Mouse (Mus musculus): Measurements from ENCODE around the gene Mthfsl.
"Not testable (repeated sequence)": the region's sequence is repeated elsewhere in the genome, so short reads cannot be mapped to it uniquely, and the experiment has no call there.

Gene Mthfsl

DNA sequence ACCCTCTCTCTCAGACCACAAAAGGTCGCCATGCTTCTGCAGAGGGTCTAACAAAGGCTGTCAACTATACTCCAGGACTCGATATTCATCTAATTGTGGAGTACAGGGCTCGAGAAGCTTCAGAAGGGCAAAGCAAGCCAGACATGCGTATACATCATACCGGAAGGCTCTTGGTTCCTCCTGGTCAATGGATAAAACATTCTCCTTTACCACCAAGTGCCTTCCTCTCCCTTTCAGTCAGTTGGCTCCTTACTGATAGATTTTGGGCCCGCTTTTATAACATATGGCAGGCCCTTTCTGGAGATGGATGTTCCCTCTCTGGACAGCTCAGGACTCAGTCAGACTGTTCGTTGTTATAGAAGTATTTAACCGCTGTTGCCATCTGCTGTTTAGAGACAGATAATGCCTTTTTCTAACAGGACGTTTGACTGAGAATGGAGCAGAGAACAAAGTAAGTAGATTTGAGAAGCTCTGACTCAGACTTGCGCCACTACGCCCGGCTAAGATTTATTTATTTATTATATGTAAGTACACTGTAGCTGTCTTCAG is at the start of gene Mthfsl:
Mthfsl (minus strand) TSS at position 308 of the 549 bp plus-strand sequence.
- peak in 1 of 2 experiments; percentile 46 for DNase-seq (ENCODE audit: low spot score in 2 of 2)

DNA sequence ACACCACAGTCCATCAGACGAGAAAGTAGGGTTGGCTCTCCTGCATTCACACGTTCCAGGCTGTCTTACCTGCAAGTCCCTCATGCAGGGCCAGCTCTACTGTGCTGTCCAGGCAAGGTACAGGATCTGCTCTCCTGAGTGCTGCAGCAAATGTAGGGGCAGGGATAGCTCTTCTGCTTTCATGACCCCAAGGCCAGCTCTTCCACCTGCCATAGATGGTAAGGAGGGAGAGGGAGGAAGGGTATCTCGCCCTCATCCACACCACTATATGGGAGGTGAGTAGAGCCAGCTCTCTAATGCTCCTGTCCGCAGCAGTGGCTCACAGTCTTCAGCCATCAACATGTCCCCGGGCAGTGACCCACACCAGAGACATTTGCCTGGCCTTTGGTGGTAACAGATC is 49.4 kb upstream of the Mthfsl start:
- not testable (repeated sequence) for DNase-seq (ENCODE audit: low spot score in 2 of 2)

DNA sequence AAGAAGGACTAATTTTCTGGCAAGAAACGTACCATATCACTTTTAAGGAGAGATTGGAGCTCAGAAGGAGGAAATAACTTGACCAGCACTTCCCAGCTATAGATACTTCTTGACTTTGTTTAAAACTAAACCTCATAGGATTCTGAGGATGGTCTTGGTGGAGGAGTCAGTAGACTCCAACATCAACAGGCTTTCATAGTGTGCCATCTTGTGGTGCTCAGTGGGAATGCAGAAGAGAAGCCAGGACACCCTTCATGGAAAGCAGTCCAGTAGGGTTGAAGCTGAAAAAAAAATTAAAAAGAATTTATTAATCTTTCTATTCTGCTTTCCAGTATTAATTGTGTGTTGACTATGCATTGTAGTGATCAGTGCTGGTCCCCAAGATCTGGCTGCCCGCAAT is 26.6 kb upstream of the Mthfsl start:
- not testable (repeated sequence) for DNase-seq (ENCODE audit: low spot score in 2 of 2)

DNA sequence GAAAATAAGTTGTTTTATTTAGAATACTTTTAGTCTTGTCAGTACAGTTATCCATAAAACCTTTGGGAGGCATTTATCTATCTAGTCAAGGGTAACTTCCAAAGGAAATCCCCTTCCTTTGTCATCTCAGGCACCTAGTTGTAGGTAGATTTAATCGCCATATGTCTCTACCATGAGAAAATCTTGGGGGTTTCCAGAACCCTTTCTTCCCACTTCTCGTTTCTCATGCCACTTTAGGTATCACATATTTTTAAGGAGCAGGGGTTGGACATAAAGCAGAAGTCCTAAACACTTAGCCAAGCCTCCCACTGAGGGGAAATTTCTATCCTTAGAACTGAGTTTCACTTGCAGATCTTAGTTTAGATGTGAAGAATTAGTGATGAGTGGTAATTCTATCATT is 25.9 kb upstream of the Mthfsl start:
- not testable (repeated sequence) for DNase-seq (ENCODE audit: low spot score in 2 of 2)

DNA sequence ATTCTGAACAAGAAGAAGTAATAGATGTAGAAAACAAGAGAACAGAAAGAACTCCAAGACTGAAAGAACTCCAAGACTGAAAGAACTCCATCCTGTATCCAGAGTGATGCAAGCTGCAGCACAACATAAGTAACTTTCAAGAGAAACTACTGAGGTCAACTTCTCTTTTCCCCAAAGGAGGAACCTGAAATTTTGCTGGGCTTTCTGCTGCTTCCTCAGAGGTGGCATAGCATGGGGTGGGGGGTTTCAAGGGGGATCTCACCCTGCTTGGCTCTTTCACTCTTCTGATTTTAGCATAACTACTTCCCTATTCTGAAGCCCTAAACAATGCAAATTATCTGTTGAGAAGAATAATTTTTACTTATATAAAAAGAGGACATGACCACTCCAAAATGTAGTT is 15.2 kb upstream of the Mthfsl start:
- not testable (repeated sequence) for DNase-seq (ENCODE audit: low spot score in 2 of 2)

DNA sequence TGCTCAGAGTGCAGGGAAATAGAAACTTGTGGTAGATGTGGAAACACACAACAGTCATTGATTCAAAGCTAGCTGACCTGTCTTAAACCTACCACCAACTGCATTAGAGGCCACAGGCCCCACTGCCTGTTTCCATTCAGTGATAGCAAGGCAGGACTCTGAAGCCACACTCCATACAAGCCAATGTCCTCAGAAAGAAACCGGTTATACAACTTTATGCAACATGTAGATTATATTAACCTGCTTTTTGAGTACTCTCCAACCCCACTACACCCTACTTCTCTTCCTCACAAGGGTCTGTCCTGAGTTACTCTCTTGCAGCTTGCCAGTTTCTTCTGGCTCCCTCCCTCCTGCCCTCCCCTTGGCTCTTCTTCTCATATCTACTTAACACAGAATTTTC is 13.1 kb upstream of the Mthfsl start:
- not testable (repeated sequence) for DNase-seq (ENCODE audit: low spot score in 2 of 2)

DNA sequence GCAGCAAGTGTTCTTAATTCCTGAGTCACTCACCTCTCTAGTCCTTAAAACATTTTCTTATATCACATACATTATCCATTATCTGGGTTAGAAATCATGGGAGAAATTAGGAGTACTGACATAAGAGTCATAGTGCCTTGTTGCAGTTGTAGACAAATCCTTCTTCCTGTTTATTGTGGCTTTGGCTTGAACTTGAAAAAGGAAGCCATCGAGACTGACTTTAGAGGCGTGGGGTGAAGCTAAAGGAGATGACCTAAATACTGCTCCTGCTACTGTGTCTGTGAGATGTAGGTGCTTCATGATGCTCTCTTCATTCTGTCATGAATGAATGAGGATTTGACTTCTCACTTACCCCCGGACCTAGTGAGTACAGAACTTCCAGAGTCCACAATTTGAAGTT is 12.2 kb upstream of the Mthfsl start:
- DNase-seq (ENCODE audit: low spot score in 2 of 2): not testable (repeated sequence)

DNA sequence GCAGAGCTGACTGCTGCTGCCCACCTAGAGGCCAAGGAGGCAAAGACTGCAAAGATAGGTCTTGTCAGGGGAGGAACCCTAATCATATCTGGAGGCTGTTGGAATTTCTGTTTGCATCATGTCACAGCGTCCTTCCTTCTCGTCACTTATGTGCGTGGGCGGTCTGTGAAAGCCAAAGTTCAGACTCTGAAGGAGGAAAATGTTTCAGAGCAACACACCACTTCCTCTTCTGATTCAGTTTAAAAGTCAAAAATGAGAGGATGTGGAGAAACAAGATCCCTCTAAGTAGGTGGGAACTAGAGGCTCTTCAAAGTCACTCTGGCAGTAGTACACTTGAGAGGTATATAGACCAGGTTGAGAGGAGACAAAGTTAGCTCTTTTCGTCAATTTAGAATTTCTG is 11.6 kb upstream of the Mthfsl start, which contains the start of gene Bcl2a1d:
Bcl2a1d (minus strand) TSS at position 187 of the 400 bp plus-strand sequence.
- not testable (repeated sequence) for DNase-seq (ENCODE audit: low spot score in 2 of 2)

DNA sequence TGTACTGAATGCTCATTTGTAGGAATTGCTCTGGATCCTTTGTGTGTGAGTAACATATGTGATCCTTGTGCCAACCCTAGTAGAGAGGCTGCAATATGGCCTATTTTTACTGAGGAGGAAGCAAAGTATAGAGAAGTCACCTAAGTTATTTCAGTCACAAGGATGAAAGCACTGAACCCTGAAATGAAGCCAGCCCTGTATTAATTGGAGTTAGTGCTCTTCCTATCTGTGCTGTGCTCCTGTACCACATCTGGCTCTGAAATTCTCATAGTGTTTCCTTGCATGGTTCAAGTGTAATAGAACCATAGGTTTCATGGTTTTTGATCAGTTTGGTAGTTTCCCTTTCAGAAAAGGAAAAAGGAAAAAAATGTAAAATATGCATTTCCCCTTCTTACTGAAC is 8.2 kb upstream of the Mthfsl start:
- DNase-seq (ENCODE audit: low spot score in 2 of 2): not testable (repeated sequence)

DNA sequence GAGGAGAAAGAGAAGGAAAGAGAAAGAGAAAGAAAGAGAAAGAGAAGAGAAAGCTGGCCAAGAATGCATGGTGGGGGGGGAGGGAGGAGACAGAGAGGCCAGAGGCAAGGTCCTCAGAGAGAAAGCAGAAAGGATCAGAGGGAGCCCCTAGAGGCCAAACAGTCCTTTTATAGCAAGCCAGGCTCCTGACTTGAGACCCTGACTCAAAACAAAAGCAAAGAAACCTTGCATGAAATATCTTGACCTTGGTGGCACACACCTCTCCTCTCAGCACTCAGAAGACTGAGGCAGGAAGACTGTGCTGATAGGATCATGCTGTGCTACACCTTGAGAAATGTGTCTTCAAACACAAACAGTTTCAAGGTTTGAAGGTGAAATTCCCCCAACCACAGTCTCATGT is 1.5 kb upstream of the Mthfsl start:
- not testable (repeated sequence) for DNase-seq (ENCODE audit: low spot score in 2 of 2)

DNA sequence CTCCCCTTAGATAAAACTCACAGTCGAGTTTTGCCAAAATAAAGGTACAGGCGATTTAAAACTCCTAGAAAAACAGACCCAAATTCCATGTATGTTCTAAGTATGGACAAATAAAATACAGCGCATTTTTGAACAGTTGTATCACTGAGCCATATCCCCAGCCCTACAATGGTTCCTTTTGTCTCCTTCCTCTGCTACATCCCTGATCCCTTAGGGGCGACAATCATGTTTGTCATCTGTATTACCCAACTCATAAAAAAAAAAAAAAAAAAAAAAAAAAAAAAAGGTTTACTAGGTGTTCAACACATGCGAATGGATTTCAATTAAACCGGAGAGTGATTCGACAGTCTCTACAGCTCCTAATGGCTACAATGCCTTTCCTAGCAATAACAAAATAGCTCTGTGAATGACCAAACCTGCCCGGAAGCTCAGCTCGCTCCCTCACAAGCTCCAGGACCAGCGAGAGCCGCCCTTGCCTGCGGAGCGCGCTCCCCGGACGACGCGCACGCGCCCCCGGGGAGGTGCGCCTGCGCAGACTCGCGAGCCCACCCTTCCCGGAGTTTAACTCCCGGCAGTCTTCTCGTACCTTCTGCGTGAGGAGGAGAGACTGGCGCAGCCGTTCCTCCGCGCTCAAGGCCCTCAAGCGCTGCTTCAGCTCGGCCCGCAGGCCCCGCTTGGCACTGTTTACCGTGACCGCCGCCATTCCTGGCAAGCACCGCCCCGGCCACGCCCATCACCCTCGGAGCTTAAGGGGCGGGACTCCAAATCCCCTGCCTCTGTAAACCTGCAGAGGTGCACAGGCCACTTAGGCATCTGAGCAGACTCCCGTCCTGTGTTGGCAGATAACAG is 799 bp downstream of the Mthfsl start:
- DNase-seq (ENCODE audit: low spot score in 2 of 2): not testable (repeated sequence)

DNA sequence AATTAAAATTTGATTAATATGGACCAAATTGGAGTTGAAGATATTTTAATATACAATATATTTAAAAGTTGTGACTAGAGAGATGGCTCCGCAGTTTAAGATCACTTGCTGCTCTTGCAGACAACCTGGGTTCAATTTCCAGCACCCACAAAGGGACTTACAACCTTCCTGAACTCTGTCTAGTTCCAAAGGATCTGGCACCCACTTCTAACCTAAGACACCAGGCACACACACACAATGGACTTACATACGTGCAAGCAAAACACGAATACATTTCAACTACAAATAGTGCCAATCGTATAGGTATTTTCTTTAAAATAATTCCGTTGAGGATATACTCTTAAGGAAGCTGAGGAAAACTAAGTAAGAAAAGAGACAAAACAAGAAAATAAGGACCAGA is 1.5 kb downstream of the Mthfsl start:
- not testable (repeated sequence) for DNase-seq (ENCODE audit: low spot score in 2 of 2)

DNA sequence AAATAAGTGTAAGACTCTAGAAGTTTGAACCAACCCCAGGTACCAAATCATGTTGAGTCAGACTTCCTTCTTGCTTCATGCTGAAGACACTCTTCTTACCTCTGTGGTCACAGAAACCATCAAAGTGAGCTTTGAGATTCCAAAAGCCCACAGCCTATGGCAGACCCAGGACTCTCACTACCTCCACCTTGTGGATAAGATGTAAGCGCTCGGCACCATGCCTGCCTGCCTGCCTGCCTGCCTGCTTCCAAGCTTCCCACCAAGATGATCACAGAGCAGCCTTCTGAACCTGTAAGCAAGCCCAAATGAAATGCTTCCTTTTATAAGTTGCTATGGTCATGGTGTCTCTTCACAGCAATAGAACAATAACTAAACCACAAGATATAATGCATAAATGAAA is 2.0 kb downstream of the Mthfsl start:
- peak in 1 of 2 experiments; percentile 63 for DNase-seq (ENCODE audit: low spot score in 2 of 2)

DNA sequence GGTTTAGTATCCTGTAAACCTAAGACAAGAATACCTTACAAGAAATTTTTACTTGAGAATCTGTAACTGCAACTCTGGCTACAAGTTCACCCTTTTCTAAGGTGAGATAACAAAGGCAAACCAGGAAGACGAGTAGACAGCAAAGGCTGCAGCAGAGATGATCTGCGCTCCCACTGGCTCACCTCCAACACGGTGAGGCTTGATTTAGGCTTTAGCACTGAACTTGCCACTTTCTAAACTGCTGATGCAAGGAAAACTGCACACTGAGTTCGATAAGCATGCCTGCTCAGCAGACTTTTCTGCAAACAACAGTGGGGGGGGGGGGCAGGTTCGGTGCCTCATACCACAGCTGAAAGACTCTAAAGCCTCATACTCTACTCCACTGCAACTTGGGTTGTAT is 5.6 kb downstream of the Mthfsl start:
- not testable (repeated sequence) for DNase-seq (ENCODE audit: low spot score in 2 of 2)

DNA sequence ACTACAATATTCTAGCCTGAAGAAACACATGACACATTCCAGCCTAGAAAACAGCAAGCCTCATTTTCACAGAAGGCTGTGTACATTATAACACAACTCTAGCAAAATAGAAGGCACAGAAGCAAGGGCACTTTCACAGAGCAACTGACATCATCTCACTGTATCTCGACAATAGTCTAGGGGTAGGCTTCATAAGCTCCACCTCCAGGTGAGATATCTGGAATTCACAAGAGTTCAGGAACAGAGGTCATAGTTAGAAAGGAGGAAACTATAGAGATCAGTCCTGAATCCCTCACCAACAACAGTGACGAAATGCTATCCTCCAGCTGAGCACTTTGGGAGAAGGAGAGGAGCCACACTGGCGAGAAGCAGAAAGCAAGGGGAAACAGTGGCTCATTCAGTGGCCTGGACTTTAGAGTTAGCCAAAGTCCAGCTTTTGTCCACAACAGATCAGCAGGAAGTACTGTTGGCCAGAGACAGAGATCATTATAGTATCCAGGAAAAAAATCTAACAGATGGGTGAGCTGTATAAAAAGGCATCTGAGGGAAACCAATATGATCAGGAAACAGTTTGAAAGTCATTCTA is 7.8 kb downstream of the Mthfsl start:
- not testable (repeated sequence) for DNase-seq (ENCODE audit: low spot score in 2 of 2)

DNA sequence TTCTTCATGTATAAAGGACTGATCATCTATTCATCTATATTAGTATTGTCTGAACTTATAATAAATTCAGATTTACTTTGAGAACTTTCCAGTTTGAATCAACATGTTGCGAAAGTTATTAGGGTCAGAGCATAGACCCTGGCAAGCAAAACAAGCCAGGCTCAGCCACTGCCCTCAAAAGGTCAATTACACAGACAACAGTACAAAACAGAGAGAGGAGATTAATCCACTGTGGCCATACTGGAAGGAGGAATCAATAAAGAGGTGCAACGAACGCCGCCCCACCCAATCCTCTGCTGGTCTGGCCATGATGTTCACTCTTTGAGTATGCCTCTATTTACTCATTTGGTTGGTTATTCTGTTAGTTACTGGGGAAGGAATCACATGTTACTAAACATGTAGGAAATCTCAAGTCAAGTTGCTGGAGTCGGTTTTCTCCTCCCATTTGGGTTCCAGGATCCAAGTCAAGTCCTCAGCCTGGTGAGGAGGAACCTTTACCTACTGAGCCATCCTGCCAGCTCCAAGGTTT is 9.1 kb downstream of the Mthfsl start:
- not testable (repeated sequence) for DNase-seq (ENCODE audit: low spot score in 2 of 2)

DNA sequence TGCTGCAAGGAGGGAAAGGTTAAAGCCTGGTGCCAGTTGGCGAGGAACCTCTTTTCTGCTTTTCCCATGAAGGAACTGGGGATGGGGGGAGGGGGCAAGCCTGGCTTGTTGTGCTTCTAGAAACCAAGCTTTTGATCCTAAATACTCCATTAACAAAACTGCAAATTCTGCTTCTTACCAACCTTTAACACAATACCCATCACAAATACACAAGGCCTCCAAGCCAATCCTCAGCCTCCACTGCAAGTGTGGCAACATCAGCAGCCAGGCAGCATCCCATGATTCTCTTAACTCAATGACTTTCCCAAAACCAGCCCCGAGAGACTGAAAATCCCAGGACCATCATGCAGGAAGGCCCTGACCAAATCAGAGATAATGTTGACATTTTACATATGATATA is 9.7 kb downstream of the Mthfsl start:
- DNase-seq (ENCODE audit: low spot score in 2 of 2): not testable (repeated sequence)

DNA sequence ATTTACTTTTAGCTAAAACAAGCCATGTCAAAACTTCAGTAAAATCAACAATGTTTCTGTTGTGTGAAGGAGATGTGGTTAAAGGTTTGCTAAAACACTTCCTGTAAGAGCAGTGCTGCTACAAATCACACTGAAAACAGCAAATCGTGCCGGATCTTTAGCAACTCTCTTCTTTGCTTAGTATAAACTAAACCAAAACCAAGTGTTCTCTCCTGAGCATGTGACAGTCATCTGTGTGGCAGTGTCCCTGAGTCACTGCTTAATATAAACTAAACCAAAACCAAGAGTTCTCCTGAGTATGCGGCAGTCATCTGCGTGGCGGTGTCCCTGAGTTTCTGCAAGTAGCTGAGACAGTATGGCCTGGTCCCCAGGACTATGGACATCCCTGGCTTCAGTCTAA is 10.3 kb downstream of the Mthfsl start:
- DNase-seq (ENCODE audit: low spot score in 2 of 2): not testable (repeated sequence)

DNA sequence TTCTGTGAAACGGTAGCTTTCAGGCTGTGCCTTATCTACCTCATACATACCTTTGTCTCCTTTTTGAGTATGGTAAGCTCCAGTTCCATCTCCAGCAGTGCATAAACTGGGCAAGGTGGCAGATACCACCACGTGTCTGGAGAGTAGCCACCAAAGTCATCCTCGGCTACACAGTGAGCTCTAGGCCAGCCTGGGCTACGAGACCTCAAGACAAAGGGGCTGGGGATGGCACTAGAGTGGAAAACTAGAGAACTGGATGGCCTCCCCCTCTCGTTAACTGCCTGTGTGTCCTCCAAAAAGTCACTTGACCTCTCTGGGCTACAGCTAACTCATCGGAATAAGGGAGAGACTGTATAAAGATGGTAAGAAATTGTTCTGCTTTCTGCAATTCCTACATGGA is 10.8 kb downstream of the Mthfsl start:
- no peak for DNase-seq (ENCODE audit: low spot score in 2 of 2)

DNA sequence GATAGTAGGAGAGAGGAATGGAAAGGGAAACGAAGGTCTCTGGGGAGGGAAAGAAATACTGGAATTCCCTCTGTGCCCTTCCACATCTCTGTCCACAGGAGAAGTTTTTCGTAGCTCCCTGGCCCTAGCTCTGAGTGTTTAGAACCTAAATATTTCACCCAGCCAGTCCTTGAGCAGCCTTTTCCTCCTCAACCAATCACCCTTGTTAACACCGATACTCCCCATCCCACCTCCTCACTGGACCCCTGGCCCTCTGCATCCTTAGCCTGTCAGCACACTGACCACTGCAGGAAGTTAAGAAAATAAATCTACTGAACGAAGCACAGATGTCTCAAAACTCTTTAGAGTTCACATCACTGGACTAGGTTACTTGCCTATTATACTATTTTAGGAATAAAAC is 13.4 kb downstream of the Mthfsl start:
- no peak for DNase-seq (ENCODE audit: low spot score in 2 of 2)

DNA sequence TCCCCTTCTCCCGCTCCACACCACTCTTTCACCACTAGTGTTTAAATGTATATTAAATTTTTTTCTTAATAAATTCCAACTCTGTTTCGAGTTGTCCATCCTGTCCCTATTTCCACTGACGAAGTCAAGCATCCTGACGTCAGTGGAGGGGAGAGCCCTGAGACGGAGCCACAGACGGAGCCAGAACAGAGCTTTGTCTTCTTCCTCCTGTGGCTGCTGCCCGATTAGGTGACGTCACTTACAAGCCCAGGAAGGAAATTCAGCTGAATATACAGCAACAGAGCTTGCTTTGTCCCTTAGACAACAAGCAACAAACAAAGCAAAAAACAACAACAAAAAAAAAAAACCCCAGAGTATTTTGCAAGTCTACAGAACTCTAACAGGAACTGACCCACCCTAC is 14.9 kb downstream of the Mthfsl start:
- not testable (repeated sequence) for DNase-seq (ENCODE audit: low spot score in 2 of 2)

DNA sequence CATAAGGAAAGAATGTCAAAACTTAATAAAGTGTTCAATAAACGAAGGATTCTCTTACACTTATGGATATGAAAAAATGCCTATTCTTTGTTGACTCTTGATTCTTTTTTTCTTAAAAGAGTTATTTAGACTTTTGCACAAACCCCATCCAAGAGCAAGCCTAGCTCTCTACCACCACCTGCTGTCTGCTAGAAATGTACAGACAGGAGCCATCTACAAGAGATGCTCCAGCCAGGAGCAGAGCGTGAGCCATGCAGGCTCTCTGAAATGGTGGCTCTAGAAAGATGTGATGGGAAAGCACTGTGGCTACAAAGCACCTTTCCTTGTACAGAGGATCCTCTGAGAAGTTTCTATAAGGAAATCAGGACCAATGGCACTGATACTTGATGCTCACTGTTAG is 21.4 kb downstream of the Mthfsl start:
- not testable (repeated sequence) for DNase-seq (ENCODE audit: low spot score in 2 of 2)

All from frontal cortex, postnatal 10 days (tissue).